Mouse (Mus musculus): ENCODE results near the gene Samhd1. TPM values are rescaled to one million over a fixed set of nuclear protein-coding genes. Genes with fewer than 3 reads are reported as not detected.
"Not testable (repeated sequence)": the region's sequence is repeated elsewhere in the genome, so short reads cannot be mapped to it uniquely, and the experiment has no call there.

Gene Samhd1
- polyA plus RNA-seq, 1 experiment from 2014 or later = 14.9 TPM

GRCm38 (mm10) chr2:157165312-157166224, 30.5 kb upstream of the Samhd1 start:
- not testable (repeated sequence) for H3K4me3 ChIP-seq (ENCODE audit: low read depth, low read length); H3K27ac ChIP-seq (ENCODE audit: low read depth, low read length); H3K9ac ChIP-seq (replicated peaks; ENCODE audit: low read depth, low read length); H3K4me2 ChIP-seq (ENCODE audit: low read depth, low read length); H3K27me3 ChIP-seq (ENCODE audit: control insufficient read depth, insufficient read depth, low read length); H3K4me1 ChIP-seq (ENCODE audit: control insufficient read depth, insufficient read depth, low read length); H3K9me3 ChIP-seq (ENCODE audit: control insufficient read depth, low read length); ATAC-seq (ENCODE audit: low read depth)
- peaks cover 15% of the 10 kb centered on the region for H3K36me3 ChIP-seq (ENCODE audit: control insufficient read depth, insufficient read depth, low read length)

GRCm38 (mm10) chr2:157164101-157164500, 29.0 kb upstream of the Samhd1 start:
- 96% methylated on average over 2 of the region's 2 CpGs for WGBS
- Histone ChIP-seq H3K9me3 (ENCODE audit: control insufficient read depth, low read length) (no peaks in the 10 kb centered on the region), H3K4me1 (ENCODE audit: control insufficient read depth, insufficient read depth, low read length) (no peaks in the 10 kb centered on the region), H3K27ac (ENCODE audit: low read depth, low read length) (no peak overlapping the region), H3K36me3 (ENCODE audit: control insufficient read depth, insufficient read depth, low read length) (peaks cover 22% of the 10 kb centered on the region), H3K27me3 (ENCODE audit: control insufficient read depth, insufficient read depth, low read length) (no peaks in the 10 kb centered on the region), H3K4me2 (ENCODE audit: low read depth, low read length) (no peak overlapping the region), H3K9ac (replicated peaks; ENCODE audit: low read depth, low read length) (no peak overlapping the region), H3K4me3 (ENCODE audit: low read depth, low read length) (no peak overlapping the region)
- ATAC-seq (ENCODE audit: low read depth) = no peak

GRCm38 (mm10) chr2:157156079-157156478, 21.0 kb upstream of the Samhd1 start:
- Histone ChIP-seq H3K4me2 (ENCODE audit: low read depth, low read length) (no peak overlapping the region), H3K4me1 (ENCODE audit: control insufficient read depth, insufficient read depth, low read length) (no peaks in the 10 kb centered on the region), H3K9ac (replicated peaks; ENCODE audit: low read depth, low read length) (no peak overlapping the region), H3K9me3 (ENCODE audit: control insufficient read depth, low read length) (no peaks in the 10 kb centered on the region), H3K36me3 (ENCODE audit: control insufficient read depth, insufficient read depth, low read length) (peaks cover 19% of the 10 kb centered on the region), H3K27me3 (ENCODE audit: control insufficient read depth, insufficient read depth, low read length) (no peaks in the 10 kb centered on the region), H3K4me3 (ENCODE audit: low read depth, low read length) (no peak overlapping the region), H3K27ac (ENCODE audit: low read depth, low read length) (no peak overlapping the region)
- WGBS = 94% methylated on average over 1 of the region's 1 CpGs
- ATAC-seq (ENCODE audit: low read depth) = no peak

- Histone ChIP-seq H3K9me3 (ENCODE audit: control insufficient read depth, low read length) (no peaks in the 10 kb centered on the region), H3K36me3 (ENCODE audit: control insufficient read depth, insufficient read depth, low read length) (peaks cover 25% of the 10 kb centered on the region), H3K27ac (ENCODE audit: low read depth, low read length) (no peak overlapping the region), H3K4me2 (ENCODE audit: low read depth, low read length) (no peak overlapping the region), H3K4me3 (ENCODE audit: low read depth, low read length) (no peak overlapping the region), H3K4me1 (ENCODE audit: control insufficient read depth, insufficient read depth, low read length) (no peaks in the 10 kb centered on the region), H3K27me3 (ENCODE audit: control insufficient read depth, insufficient read depth, low read length) (no peaks in the 10 kb centered on the region), H3K9ac (replicated peaks; ENCODE audit: low read depth, low read length) (no peak overlapping the region)
- no peak for ATAC-seq (ENCODE audit: low read depth)
- 90% methylated on average over 2 of the region's 2 CpGs for WGBS
Observed at GRCm38 (mm10) chr2:157153235-157153634, 18.2 kb upstream of the Samhd1 start.

GRCm38 (mm10) chr2:157148417-157148816, 13.4 kb upstream of the Samhd1 start:
- Histone ChIP-seq H3K4me1 (ENCODE audit: control insufficient read depth, insufficient read depth, low read length) (no peaks in the 10 kb centered on the region), H3K4me2 (ENCODE audit: low read depth, low read length) (no peak overlapping the region), H3K9ac (replicated peaks; ENCODE audit: low read depth, low read length) (no peak overlapping the region), H3K27me3 (ENCODE audit: control insufficient read depth, insufficient read depth, low read length) (no peaks in the 10 kb centered on the region), H3K27ac (ENCODE audit: low read depth, low read length) (no peak overlapping the region), H3K4me3 (ENCODE audit: low read depth, low read length) (no peak overlapping the region), H3K36me3 (ENCODE audit: control insufficient read depth, insufficient read depth, low read length) (peaks cover 26% of the 10 kb centered on the region), H3K9me3 (ENCODE audit: control insufficient read depth, low read length) (no peaks in the 10 kb centered on the region)
- no peak for ATAC-seq (ENCODE audit: low read depth)
- WGBS = 97% methylated on average over 5 of the region's 5 CpGs

- Histone ChIP-seq H3K4me2 (ENCODE audit: low read depth, low read length) (no peak overlapping the region), H3K4me1 (ENCODE audit: control insufficient read depth, insufficient read depth, low read length) (no peaks in the 10 kb centered on the region), H3K36me3 (ENCODE audit: control insufficient read depth, insufficient read depth, low read length) (peaks cover 25% of the 10 kb centered on the region), H3K27ac (ENCODE audit: low read depth, low read length) (no peak overlapping the region), H3K4me3 (ENCODE audit: low read depth, low read length) (no peak overlapping the region), H3K9ac (replicated peaks; ENCODE audit: low read depth, low read length) (no peak overlapping the region), H3K9me3 (ENCODE audit: control insufficient read depth, low read length) (no peaks in the 10 kb centered on the region), H3K27me3 (ENCODE audit: control insufficient read depth, insufficient read depth, low read length) (no peaks in the 10 kb centered on the region)
- WGBS = 95% methylated on average over 9 of the region's 9 CpGs
- ATAC-seq (ENCODE audit: low read depth) = no peak
Observed at GRCm38 (mm10) chr2:157147397-157148020, 12.4 kb upstream of the Samhd1 start.

GRCm38 (mm10) chr2:157145173-157145572, 10.1 kb upstream of the Samhd1 start:
- Histone ChIP-seq H3K4me2 (ENCODE audit: low read depth, low read length) (no peak overlapping the region), H3K27me3 (ENCODE audit: control insufficient read depth, insufficient read depth, low read length) (no peaks in the 10 kb centered on the region), H3K4me3 (ENCODE audit: low read depth, low read length) (no peak overlapping the region), H3K36me3 (ENCODE audit: control insufficient read depth, insufficient read depth, low read length) (peaks cover 18% of the 10 kb centered on the region), H3K9me3 (ENCODE audit: control insufficient read depth, low read length) (no peaks in the 10 kb centered on the region), H3K27ac (ENCODE audit: low read depth, low read length) (no peak overlapping the region), H3K4me1 (ENCODE audit: control insufficient read depth, insufficient read depth, low read length) (no peaks in the 10 kb centered on the region), H3K9ac (replicated peaks; ENCODE audit: low read depth, low read length) (no peak overlapping the region)
- ATAC-seq (ENCODE audit: low read depth) = no peak
- WGBS = 96% methylated on average over 1 of the region's 1 CpGs

- Histone ChIP-seq H3K4me2 (ENCODE audit: low read depth, low read length) (no peak overlapping the region), H3K9me3 (ENCODE audit: control insufficient read depth, low read length) (no peaks in the 10 kb centered on the region), H3K27me3 (ENCODE audit: control insufficient read depth, insufficient read depth, low read length) (no peaks in the 10 kb centered on the region), H3K36me3 (ENCODE audit: control insufficient read depth, insufficient read depth, low read length) (peaks cover 13% of the 10 kb centered on the region), H3K9ac (replicated peaks; ENCODE audit: low read depth, low read length) (no peak overlapping the region), H3K4me1 (ENCODE audit: control insufficient read depth, insufficient read depth, low read length) (no peaks in the 10 kb centered on the region), H3K4me3 (ENCODE audit: low read depth, low read length) (no peak overlapping the region), H3K27ac (ENCODE audit: low read depth, low read length) (no peak overlapping the region)
- no peak for ATAC-seq (ENCODE audit: low read depth)
- WGBS = 87% methylated on average over 5 of the region's 5 CpGs
Observed at GRCm38 (mm10) chr2:157144132-157144531, 9.1 kb upstream of the Samhd1 start.

GRCm38 (mm10) chr2:157141962-157142361, 6.9 kb upstream of the Samhd1 start:
- no peak overlapping the region for H3K4me3 ChIP-seq (ENCODE audit: low read depth, low read length)
- no peaks in the 10 kb centered on the region for H3K9me3 ChIP-seq (ENCODE audit: control insufficient read depth, low read length)
- WGBS = 89% methylated on average over 4 of the region's 4 CpGs
- no peaks in the 10 kb centered on the region for H3K27me3 ChIP-seq (ENCODE audit: control insufficient read depth, insufficient read depth, low read length)
- ATAC-seq (ENCODE audit: low read depth) = no peak
- H3K4me1 ChIP-seq (ENCODE audit: control insufficient read depth, insufficient read depth, low read length) = no peaks in the 10 kb centered on the region
- H3K36me3 ChIP-seq (ENCODE audit: control insufficient read depth, insufficient read depth, low read length) = no peaks in the 10 kb centered on the region
- H3K9ac ChIP-seq (replicated peaks; ENCODE audit: low read depth, low read length) = no peak overlapping the region
- H3K4me2 ChIP-seq (ENCODE audit: low read depth, low read length) = no peak overlapping the region
- H3K27ac ChIP-seq (ENCODE audit: low read depth, low read length) = no peak overlapping the region
